20 mouse cellular contexts compared by ENCODE assay signal in genomic region chrX:164427295-164427694, GRCm38 (mm10). TPM values are rescaled to one million over a fixed set of nuclear protein-coding genes. Genes with fewer than 3 reads are reported as not detected.
DNase-seq lines count a peak whose midpoint lies in the region; ATAC-seq lines count a peak whose summit lies in the region.
"Had no signal": no experiment of that assay in that cellular context is flagged by ENCODE, and none has a peak within 500 bp of the region (broad histone marks: within the 10 kb centered on the region; RNA-seq: fewer than 3 reads in every experiment).

No protein-coding gene starts in this region.

- WGBS in intestine, embryonic 14.5 days = 82% methylated on average over 4 of the region's 4 CpGs
- 99% methylated on average over 4 of the region's 4 CpGs for WGBS in forebrain, embryonic 10.5 days

- peaks cover 32% of the 10 kb centered on the region for H3K36me3 ChIP-seq in intestine, embryonic 14.5 days (ENCODE audit: control insufficient read depth, insufficient read depth, low read length)
- peaks cover 61% of the 10 kb centered on the region for H3K36me3 ChIP-seq in forebrain, embryonic 10.5 days (replicated peaks)
- H3K36me3 ChIP-seq: embryonic facial prominence, embryonic 12.5 days had no signal

- no peaks in the 10 kb centered on the region for H3K4me1 ChIP-seq in intestine, embryonic 14.5 days (replicated peaks; ENCODE audit: control insufficient read depth, insufficient read depth, low read length)
- H3K4me1 ChIP-seq in forebrain, embryonic 10.5 days = no peaks in the 10 kb centered on the region
- H3K4me1 ChIP-seq: embryonic facial prominence, embryonic 12.5 days; forebrain, embryonic 12.5 days; heart, embryonic 13.5 days; hindbrain, embryonic 12.5 days had no signal

- peak; percentile 39 for ATAC-seq in common myeloid progenitor, adult 5-6 weeks (replicated peaks; ENCODE audit: low read depth, poor library complexity, severe bottlenecking)
- peak; percentile 71; the same call in 1 of the 2 replicates for ATAC-seq in intestine, embryonic 14.5 days (replicated peaks; ENCODE audit: low FRiP score, low TSS enrichment, low read depth)
- peak; percentile 43; the same call in 1 of the 2 replicates for ATAC-seq in megakaryocyte, adult 5-6 weeks (ENCODE audit: poor library complexity, severe bottlenecking)
- ATAC-seq: forebrain, embryonic 16.5 days; hindbrain, embryonic 16.5 days had no signal

- H3K4me2 ChIP-seq in intestine, embryonic 14.5 days (ENCODE audit: low read length) = no peak overlapping the region
- H3K4me2 ChIP-seq: embryonic facial prominence, embryonic 12.5 days; forebrain, embryonic 12.5 days; heart, embryonic 13.5 days; hindbrain, embryonic 12.5 days had no signal

- peak; percentile 69 for DNase-seq in 416B (ENCODE audit: low read depth)
- peak; percentile 54 for DNase-seq in intestine, embryonic 14.5 days (ENCODE audit: low spot score)
- no peak for DNase-seq in forebrain, embryonic 10.5 days (ENCODE audit: extremely low spot score, low spot score)
- DNase-seq in layer of hippocampus, adult 9-11 months = no peak
- no peak for DNase-seq in left cerebral cortex, adult 11 months (ENCODE audit: low spot score)
- no peak for DNase-seq in right cerebral cortex, postnatal 14 days
- DNase-seq: adrenal gland, postnatal 14 days; cerebellum, adult 18-20 months; cerebellum, postnatal 10 days; gastrocnemius, postnatal 14 days; heart, postnatal 36 days; kidney, adult 11 months had no signal

- H3K4me3 ChIP-seq in intestine, embryonic 14.5 days (ENCODE audit: low read depth, low read length) = no peak overlapping the region
- H3K4me3 ChIP-seq in forebrain, embryonic 10.5 days = no peak overlapping the region
- H3K4me3 ChIP-seq: embryonic facial prominence, embryonic 12.5 days; forebrain, embryonic 12.5 days; heart, embryonic 13.5 days; hindbrain, embryonic 12.5 days had no signal

- H3K27ac ChIP-seq in intestine, embryonic 14.5 days (ENCODE audit: low read depth) = no peak overlapping the region
- no peak overlapping the region for H3K27ac ChIP-seq in forebrain, embryonic 10.5 days
- H3K27ac ChIP-seq: embryonic facial prominence, embryonic 12.5 days; forebrain, embryonic 12.5 days; heart, embryonic 13.5 days; hindbrain, embryonic 12.5 days had no signal

- no peaks in the 10 kb centered on the region for H3K27me3 ChIP-seq in intestine, embryonic 14.5 days (replicated peaks; ENCODE audit: control insufficient read depth, insufficient read depth, low read length)
- peaks cover 96% of the 10 kb centered on the region for H3K27me3 ChIP-seq in forebrain, embryonic 10.5 days (ENCODE audit: poor library complexity, severe bottlenecking)
- H3K27me3 ChIP-seq: embryonic facial prominence, embryonic 12.5 days; heart, embryonic 13.5 days had no signal

- H3K9ac ChIP-seq in intestine, embryonic 14.5 days (ENCODE audit: low read length) = no peak overlapping the region
- H3K9ac ChIP-seq: embryonic facial prominence, embryonic 12.5 days; forebrain, embryonic 12.5 days; heart, embryonic 13.5 days; hindbrain, embryonic 12.5 days had no signal

- H3K9me3 ChIP-seq in intestine, embryonic 14.5 days (ENCODE audit: control insufficient read depth, low read length) = no peaks in the 10 kb centered on the region
- no peaks in the 10 kb centered on the region for H3K9me3 ChIP-seq in forebrain, embryonic 10.5 days
- H3K9me3 ChIP-seq: embryonic facial prominence, embryonic 12.5 days; forebrain, embryonic 12.5 days; heart, embryonic 13.5 days; hindbrain, embryonic 12.5 days had no signal

RNA-seq across cellular contexts. Expression of gene Piga, which starts 7.7 kb away (rescaled TPM):
- total RNA-seq in common myeloid progenitor, adult 5-6 weeks (2017) = 19.1 and 26.1 TPM in 2 replicates
- 20.4 and 22.0 TPM in 2 replicates for polyA plus RNA-seq in intestine, embryonic 14.5 days (2014; fragmentation: Nextera tagmentation; extraction: Ambion mirVana)
- total RNA-seq in megakaryocyte, adult 5-6 weeks (2015) = 6.6 and 7.2 TPM in 2 replicates
- total RNA-seq in megakaryocyte, adult 5-6 weeks (2017) = 9.4 and 9.9 TPM in 2 replicates
- polyA plus RNA-seq in forebrain, embryonic 10.5 days (2016; fragmentation: Nextera tagmentation; extraction: Ambion mirVana) = 20.9 and 22.4 TPM in 2 replicates

RNA-seq across cellular contexts. Expression of gene Asb11, which starts 9.5 kb away (rescaled TPM):
- total RNA-seq in common myeloid progenitor, adult 5-6 weeks (2017) = not detected in 2 replicates
- polyA plus RNA-seq in intestine, embryonic 14.5 days (2014; fragmentation: Nextera tagmentation; extraction: Ambion mirVana) = 0.13 and 0.27 TPM in 2 replicates
- not detected in 2 replicates for total RNA-seq in megakaryocyte, adult 5-6 weeks (2015)
- total RNA-seq in megakaryocyte, adult 5-6 weeks (2017) = not detected in 2 replicates
- polyA plus RNA-seq in forebrain, embryonic 10.5 days (2016; fragmentation: Nextera tagmentation; extraction: Ambion mirVana) = not detected in 2 replicates
- total RNA-seq: adrenal gland, postnatal 14 days had no signal
- polyA plus RNA-seq: embryonic facial prominence, embryonic 12.5 days; forebrain, embryonic 12.5 days; forebrain, embryonic 16.5 days; hindbrain, embryonic 12.5 days; hindbrain, embryonic 16.5 days had no signal

RNA-seq across cellular contexts. Expression of gene Vegfd, which starts 54.1 kb away (rescaled TPM):
- total RNA-seq in common myeloid progenitor, adult 5-6 weeks (2017) = 0.29 TPM in 1 of 2 replicates, not detected in the other
- polyA plus RNA-seq in intestine, embryonic 14.5 days (2014; fragmentation: Nextera tagmentation; extraction: Ambion mirVana) = 0.98 and 1.7 TPM in 2 replicates
- total RNA-seq in megakaryocyte, adult 5-6 weeks (2015) = 0.16 TPM in 1 of 2 replicates, not detected in the other
- not detected in 2 replicates for total RNA-seq in megakaryocyte, adult 5-6 weeks (2017)
- polyA plus RNA-seq in forebrain, embryonic 10.5 days (2016; fragmentation: Nextera tagmentation; extraction: Ambion mirVana) = 1.2 and 1.3 TPM in 2 replicates

Comparison
In these comparisons a context has a peak if more than half of its experiments do, and no peak if none do; other contexts are left out.
1. DNase-seq: peak in 416B (single experiment) and intestine, embryonic 14.5 days (single experiment); none in forebrain, embryonic 10.5 days (single experiment), layer of hippocampus, adult 9-11 months (single experiment), left cerebral cortex, adult 11 months (single experiment) and right cerebral cortex, postnatal 14 days (single experiment).
2. Peak in every context shown above with its lines, with median percentiles within 50 percentile points of each other: ATAC-seq.